ENCODE assay signal across 13 mouse cellular contexts in genomic region chr12:21119446-21119845, GRCm38 (mm10).
DNase-seq lines count a peak whose midpoint lies in the region; ATAC-seq and TF ChIP-seq lines count a peak whose summit lies in the region.
"Had no signal": no experiment of that assay in that cellular context is flagged by ENCODE, and none has a peak within 500 bp of the region (broad histone marks: within the 10 kb centered on the region; RNA-seq: fewer than 3 reads in every experiment).

No protein-coding gene starts in this region.

- no peaks in the 10 kb centered on the region for H3K36me3 ChIP-seq in hindbrain, embryonic 16.5 days (ENCODE audit: control insufficient read depth, insufficient read depth, low read length)
- no peaks in the 10 kb centered on the region for H3K36me3 ChIP-seq in hindbrain, embryonic 14.5 days (replicated peaks; ENCODE audit: control insufficient read depth, insufficient read depth)
- H3K36me3 ChIP-seq in heart, embryonic 16.5 days (ENCODE audit: control insufficient read depth, insufficient read depth) = no peaks in the 10 kb centered on the region
- no peaks in the 10 kb centered on the region for H3K36me3 ChIP-seq in lung, postnatal 0 days (ENCODE audit: insufficient read depth, low read length)
- H3K36me3 ChIP-seq in forebrain, embryonic 12.5 days (replicated peaks) = 0 out of 2 replicates have a peak, but pooled peaks cover 2% of the 10 kb centered on the region
- H3K36me3 ChIP-seq: liver, embryonic 12.5 days had no signal

- no peak for DNase-seq in hindbrain, embryonic 14.5 days (ENCODE audit: low spot score)
- peak; percentile 26 for DNase-seq in cerebellum, adult 11 months
- DNase-seq in lung, postnatal 0 days (ENCODE audit: low spot score) = peak; percentile 59
- no peak for DNase-seq in urinary bladder, adult 2 months (ENCODE audit: low spot score)
- DNase-seq in liver = no peak
- DNase-seq: right cerebral cortex, postnatal 14 days; thymus, adult 18-20 months had no signal

- 65% methylated on average over 3 of the region's 3 CpGs for WGBS in hindbrain, embryonic 16.5 days
- WGBS in hindbrain, embryonic 14.5 days = 65% methylated on average over 3 of the region's 3 CpGs
- WGBS in heart, embryonic 16.5 days = 39% methylated on average over 3 of the region's 3 CpGs
- whole genome bisulfite sequencing in lung, postnatal 0 days = 59% methylated on average over 3 of the region's 3 CpGs
- 83% methylated on average over 3 of the region's 3 CpGs for WGBS in forebrain, embryonic 12.5 days

- TF ChIP-seq EP300 in lung, postnatal 0 days (IDR thresholded peaks at IDR 0.05) = no peak

- H3K4me2 ChIP-seq in hindbrain, embryonic 16.5 days (ENCODE audit: low read length) = no peak overlapping the region
- H3K4me2 ChIP-seq in hindbrain, embryonic 14.5 days (replicated peaks) = no peak overlapping the region
- H3K4me2 ChIP-seq in heart, embryonic 16.5 days (ENCODE audit: low read depth, low read length) = no peak overlapping the region
- no peak overlapping the region for H3K4me2 ChIP-seq in lung, postnatal 0 days (replicated peaks; ENCODE audit: low read depth, low read length)
- H3K4me2 ChIP-seq in forebrain, embryonic 12.5 days = no peak overlapping the region
- H3K4me2 ChIP-seq: liver, embryonic 12.5 days had no signal

- no peak overlapping the region for H3K9ac ChIP-seq in hindbrain, embryonic 16.5 days (ENCODE audit: low read depth, low read length)
- no peak overlapping the region for H3K9ac ChIP-seq in hindbrain, embryonic 14.5 days
- no peak overlapping the region for H3K9ac ChIP-seq in heart, embryonic 16.5 days (ENCODE audit: low read length)
- H3K9ac ChIP-seq in lung, postnatal 0 days (replicated peaks; ENCODE audit: low read depth) = no peak overlapping the region
- no peak overlapping the region for H3K9ac ChIP-seq in forebrain, embryonic 12.5 days
- H3K9ac ChIP-seq: liver, embryonic 12.5 days had no signal

- no peak overlapping the region for H3K27ac ChIP-seq in hindbrain, embryonic 16.5 days (ENCODE audit: low read depth, low read length)
- H3K27ac ChIP-seq in hindbrain, embryonic 14.5 days = no peak overlapping the region
- peak overlapping the region; percentile 57; the same call in 1 of the 2 replicates for H3K27ac ChIP-seq in heart, embryonic 16.5 days (ENCODE audit: low read length)
- no peak overlapping the region for H3K27ac ChIP-seq in lung, postnatal 0 days (ENCODE audit: low read length)
- no peak overlapping the region for H3K27ac ChIP-seq in forebrain, embryonic 12.5 days
- H3K27ac ChIP-seq: layer of hippocampus, adult 2 months; liver, embryonic 12.5 days had no signal

- H3K4me1 ChIP-seq in hindbrain, embryonic 16.5 days (ENCODE audit: control insufficient read depth, insufficient read depth, low read depth, low read length) = peaks cover 2% of the 10 kb centered on the region
- 0 out of 2 replicates have a peak, but pooled peaks cover 2% of the 10 kb centered on the region for H3K4me1 ChIP-seq in hindbrain, embryonic 14.5 days (replicated peaks; ENCODE audit: control insufficient read depth, insufficient read depth, low read length)
- peaks cover 13% of the 10 kb centered on the region for H3K4me1 ChIP-seq in heart, embryonic 16.5 days (ENCODE audit: control insufficient read depth, insufficient read depth, low read length)
- peaks cover 4% of the 10 kb centered on the region; the same call in 1 of the 2 replicates for H3K4me1 ChIP-seq in lung, postnatal 0 days (ENCODE audit: insufficient read depth, low read depth, low read length)
- peaks cover 8% of the 10 kb centered on the region for H3K4me1 ChIP-seq in forebrain, embryonic 12.5 days

- peak; percentile 80 for ATAC-seq in hindbrain, embryonic 16.5 days
- no peak for ATAC-seq in hindbrain, embryonic 14.5 days (ENCODE audit: low FRiP score)
- peak; percentile 55 for ATAC-seq in heart, embryonic 16.5 days (replicated peaks; ENCODE audit: extremely low read depth, insufficient read depth, low FRiP score)
- ATAC-seq in lung, postnatal 0 days = peak; percentile 83
- no peak for ATAC-seq in forebrain, embryonic 12.5 days (ENCODE audit: low FRiP score)
- ATAC-seq: liver, embryonic 12.5 days had no signal

- H3K27me3 ChIP-seq in hindbrain, embryonic 16.5 days (replicated peaks; ENCODE audit: control insufficient read depth, insufficient read depth, low read length) = no peaks in the 10 kb centered on the region
- H3K27me3 ChIP-seq in hindbrain, embryonic 14.5 days (ENCODE audit: control insufficient read depth, insufficient read depth, low read length) = no peaks in the 10 kb centered on the region
- no peaks in the 10 kb centered on the region for H3K27me3 ChIP-seq in heart, embryonic 16.5 days (ENCODE audit: control insufficient read depth, insufficient read depth, low read length)
- H3K27me3 ChIP-seq in lung, postnatal 0 days (replicated peaks; ENCODE audit: insufficient read depth, low read length) = no peaks in the 10 kb centered on the region
- no peaks in the 10 kb centered on the region for H3K27me3 ChIP-seq in forebrain, embryonic 12.5 days
- H3K27me3 ChIP-seq: CH12.LX; liver, embryonic 12.5 days had no signal

- H3K4me3 ChIP-seq in hindbrain, embryonic 16.5 days (ENCODE audit: low read length) = no peak overlapping the region
- H3K4me3 ChIP-seq in hindbrain, embryonic 14.5 days (replicated peaks; ENCODE audit: low read length) = no peak overlapping the region
- H3K4me3 ChIP-seq in heart, embryonic 16.5 days (ENCODE audit: low read length) = no peak overlapping the region
- no peak overlapping the region for H3K4me3 ChIP-seq in lung, postnatal 0 days (ENCODE audit: low read depth, low read length)
- H3K4me3 ChIP-seq in forebrain, embryonic 12.5 days (replicated peaks) = no peak overlapping the region
- H3K4me3 ChIP-seq: layer of hippocampus, adult 2 months; liver, embryonic 12.5 days had no signal

- no peaks in the 10 kb centered on the region for H3K9me3 ChIP-seq in hindbrain, embryonic 16.5 days (ENCODE audit: control insufficient read depth, low read length)
- H3K9me3 ChIP-seq in hindbrain, embryonic 14.5 days (ENCODE audit: control insufficient read depth, low read length) = peaks cover 2% of the 10 kb centered on the region; the same call in 1 of the 2 replicates
- H3K9me3 ChIP-seq in heart, embryonic 16.5 days (replicated peaks; ENCODE audit: control insufficient read depth, low read length) = no peaks in the 10 kb centered on the region
- no peaks in the 10 kb centered on the region for H3K9me3 ChIP-seq in lung, postnatal 0 days (ENCODE audit: low read length)
- H3K9me3 ChIP-seq in forebrain, embryonic 12.5 days = no peaks in the 10 kb centered on the region
- H3K9me3 ChIP-seq: liver, embryonic 12.5 days had no signal

- TF ChIP-seq CTCF in lung, postnatal 0 days (IDR thresholded peaks at IDR 0.05) = no peak

Comparison
In these comparisons a context has a peak if more than half of its experiments do, and no peak if none do; other contexts are left out.
1. ATAC-seq: peak in hindbrain, embryonic 16.5 days (single experiment), heart, embryonic 16.5 days (single experiment) and lung, postnatal 0 days (single experiment); none in hindbrain, embryonic 14.5 days (single experiment) and forebrain, embryonic 12.5 days (single experiment).
2. DNase-seq: peak in cerebellum, adult 11 months (single experiment) and lung, postnatal 0 days (single experiment); none in hindbrain, embryonic 14.5 days (single experiment), urinary bladder, adult 2 months (single experiment) and liver (single experiment).